Mouse (Mus musculus): Measurements from ENCODE around the gene Hdhd3. TPM values are rescaled to one million over a fixed set of nuclear protein-coding genes. Genes with fewer than 3 reads are reported as not detected.
"Not testable (repeated sequence)": the region's sequence is repeated elsewhere in the genome, so short reads cannot be mapped to it uniquely, and the experiment has no call there.

Gene Hdhd3
- polyA plus RNA-seq, 1 experiment: 3.8 TPM

- no peak for TF ChIP-seq CTCF (IDR thresholded peaks at IDR 0.05; ENCODE audit: borderline replicate concordance, insufficient read depth, low read length)
- no peak for TF ChIP-seq POLR2A (IDR thresholded peaks at IDR 0.05; ENCODE audit: low read depth, low read length)
- H3K27ac ChIP-seq (ENCODE audit: insufficient read depth, low read length): no peak within 1 kb of the TSS
- H3K4me1 ChIP-seq (ENCODE audit: control insufficient read depth, insufficient read depth, low read length): no peaks in the 10 kb centered on the region; the same call in 1 of the 2 replicates
- H3K4me3 ChIP-seq (ENCODE audit: insufficient read depth, low read length): peak within 1 kb of the TSS; percentile 33
Measured at GRCm38 (mm10) chr4:62479937-62480708, 23.1 kb downstream of the Hdhd3 start, which contains the start of gene Bspry. Gene Bspry, plus strand, starts transcription at chr4:62480053.

- H3K4me1 ChIP-seq (ENCODE audit: control insufficient read depth, insufficient read depth, low read length); H3K27ac ChIP-seq (ENCODE audit: insufficient read depth, low read length): not testable (repeated sequence)
- H3K4me3 ChIP-seq (ENCODE audit: insufficient read depth, low read length): peak overlapping the region; percentile 33
Measured at GRCm38 (mm10) chr4:62479593-62479936, 23.7 kb downstream of the Hdhd3 start.

- TF ChIP-seq CTCF (IDR thresholded peaks at IDR 0.05; ENCODE audit: borderline replicate concordance, insufficient read depth, low read length) (no peak), POLR2A (IDR thresholded peaks at IDR 0.05; ENCODE audit: low read depth, low read length) (no peak)
- no peak overlapping the region for H3K4me3 ChIP-seq (ENCODE audit: insufficient read depth, low read length)
- H3K27ac ChIP-seq (ENCODE audit: insufficient read depth, low read length): no peak overlapping the region
- no peaks in the 10 kb centered on the region; the same call in 1 of the 2 replicates for H3K4me1 ChIP-seq (ENCODE audit: control insufficient read depth, insufficient read depth, low read length)
Measured at GRCm38 (mm10) chr4:62477542-62478244, 25.6 kb downstream of the Hdhd3 start.

GRCm38 (mm10) chr4:62475793-62476192 is 27.5 kb downstream of the Hdhd3 start:
- no peak for TF ChIP-seq POLR2A (IDR thresholded peaks at IDR 0.05; ENCODE audit: low read depth, low read length)
- TF ChIP-seq CTCF (IDR thresholded peaks at IDR 0.05; ENCODE audit: borderline replicate concordance, insufficient read depth, low read length): no peak
- Histone ChIP-seq H3K4me3 (ENCODE audit: insufficient read depth, low read length) (no peak overlapping the region), H3K27ac (ENCODE audit: insufficient read depth, low read length) (no peak overlapping the region), H3K4me1 (ENCODE audit: control insufficient read depth, insufficient read depth, low read length) (no peaks in the 10 kb centered on the region; the same call in 1 of the 2 replicates)

GRCm38 (mm10) chr4:62475131-62475530 is 28.1 kb downstream of the Hdhd3 start:
- no peaks in the 10 kb centered on the region; the same call in 1 of the 2 replicates for H3K4me1 ChIP-seq (ENCODE audit: control insufficient read depth, insufficient read depth, low read length)
- H3K4me3 ChIP-seq (ENCODE audit: insufficient read depth, low read length): no peak overlapping the region
- no peak overlapping the region for H3K27ac ChIP-seq (ENCODE audit: insufficient read depth, low read length)
- TF ChIP-seq CTCF (IDR thresholded peaks at IDR 0.05; ENCODE audit: borderline replicate concordance, insufficient read depth, low read length) (no peak), POLR2A (IDR thresholded peaks at IDR 0.05; ENCODE audit: low read depth, low read length) (no peak)

- Histone ChIP-seq H3K4me3 (ENCODE audit: insufficient read depth, low read length) (no peak overlapping the region), H3K4me1 (ENCODE audit: control insufficient read depth, insufficient read depth, low read length) (no peaks in the 10 kb centered on the region), H3K27ac (ENCODE audit: insufficient read depth, low read length) (no peak overlapping the region)
- no peak for TF ChIP-seq POLR2A (IDR thresholded peaks at IDR 0.05; ENCODE audit: low read depth, low read length)
Measured at GRCm38 (mm10) chr4:62472071-62472470, 31.2 kb downstream of the Hdhd3 start.

GRCm38 (mm10) chr4:62470598-62471051 is 32.6 kb downstream of the Hdhd3 start, which contains the start of gene Wdr31:
Gene Wdr31, minus strand, starts transcription at chr4:62470896.
- Histone ChIP-seq H3K27ac (ENCODE audit: insufficient read depth, low read length) (no peak within 1 kb of the TSS), H3K4me3 (ENCODE audit: insufficient read depth, low read length) (peak within 1 kb of the TSS; percentile 67), H3K4me1 (ENCODE audit: control insufficient read depth, insufficient read depth, low read length) (no peaks in the 10 kb centered on the region)
- no peak for TF ChIP-seq POLR2A (IDR thresholded peaks at IDR 0.05; ENCODE audit: low read depth, low read length)
- TF ChIP-seq CTCF (IDR thresholded peaks at IDR 0.05; ENCODE audit: borderline replicate concordance, insufficient read depth, low read length): no peak

- Histone ChIP-seq H3K27ac (ENCODE audit: insufficient read depth, low read length) (no peak overlapping the region), H3K4me3 (ENCODE audit: insufficient read depth, low read length) (no peak overlapping the region), H3K4me1 (ENCODE audit: control insufficient read depth, insufficient read depth, low read length) (no peaks in the 10 kb centered on the region)
- no peak for TF ChIP-seq CTCF (IDR thresholded peaks at IDR 0.05; ENCODE audit: borderline replicate concordance, insufficient read depth, low read length)
- no peak for TF ChIP-seq POLR2A (IDR thresholded peaks at IDR 0.05; ENCODE audit: low read depth, low read length)
Measured at GRCm38 (mm10) chr4:62468158-62468557, 35.1 kb downstream of the Hdhd3 start.

- Histone ChIP-seq H3K4me1 (ENCODE audit: control insufficient read depth, insufficient read depth, low read length) (no peaks in the 10 kb centered on the region), H3K27ac (ENCODE audit: insufficient read depth, low read length) (no peak overlapping the region), H3K4me3 (ENCODE audit: insufficient read depth, low read length) (no peak overlapping the region)
- TF ChIP-seq POLR2A (IDR thresholded peaks at IDR 0.05; ENCODE audit: low read depth, low read length): no peak
- TF ChIP-seq CTCF (IDR thresholded peaks at IDR 0.05; ENCODE audit: borderline replicate concordance, insufficient read depth, low read length): no peak
Measured at GRCm38 (mm10) chr4:62463124-62463523, 40.1 kb downstream of the Hdhd3 start.

- H3K4me3 ChIP-seq (ENCODE audit: insufficient read depth, low read length): no peak overlapping the region
- H3K27ac ChIP-seq (ENCODE audit: insufficient read depth, low read length): no peak overlapping the region
- H3K4me1 ChIP-seq (ENCODE audit: control insufficient read depth, insufficient read depth, low read length): no peaks in the 10 kb centered on the region
- TF ChIP-seq POLR2A (IDR thresholded peaks at IDR 0.05; ENCODE audit: low read depth, low read length) (no peak), CTCF (IDR thresholded peaks at IDR 0.05; ENCODE audit: borderline replicate concordance, insufficient read depth, low read length) (no peak)
Measured at GRCm38 (mm10) chr4:62460348-62460747, 42.9 kb downstream of the Hdhd3 start.
